Mouse (Mus musculus): ENCODE measurements around the gene Sox5.

The Sox5 gene

GRCm38 (mm10) chr6:143855421-143855820, 926.4 kb downstream of the Sox5 start:
- in situ Hi-C loops (cut with MboI) = no loop called here

- in situ Hi-C loops (cut with MboI) = no loop called here
Measured at GRCm38 (mm10) chr6:143854031-143854430, 927.7 kb downstream of the Sox5 start.

GRCm38 (mm10) chr6:143845761-143846160, 936.0 kb downstream of the Sox5 start:
- in situ Hi-C loops (cut with MboI) = no loop called here

- in situ Hi-C loops (cut with MboI) = no loop called here
Measured at GRCm38 (mm10) chr6:143844701-143844970, 937.1 kb downstream of the Sox5 start.

- in situ Hi-C loops (cut with MboI) = no loop called here
Measured at GRCm38 (mm10) chr6:143843933-143844700, 937.7 kb downstream of the Sox5 start.

GRCm38 (mm10) chr6:143841954-143842353, 939.8 kb downstream of the Sox5 start:
- in situ Hi-C loops (cut with MboI) = no loop called here

- in situ Hi-C loops (cut with MboI) = no loop called here
Measured at GRCm38 (mm10) chr6:143841109-143841638, 940.6 kb downstream of the Sox5 start.

GRCm38 (mm10) chr6:143838384-143839076, 943.2 kb downstream of the Sox5 start:
- in situ Hi-C loops (cut with MboI) = no loop called here

GRCm38 (mm10) chr6:143835331-143835730, 946.4 kb downstream of the Sox5 start:
- in situ Hi-C loops (cut with MboI) = no loop called here

- in situ Hi-C loops (cut with MboI) = no loop called here
Measured at GRCm38 (mm10) chr6:143833986-143834385, 947.8 kb downstream of the Sox5 start.

GRCm38 (mm10) chr6:143833182-143833558, 948.6 kb downstream of the Sox5 start:
- in situ Hi-C loops (cut with MboI) = no loop called here

- in situ Hi-C loops (cut with MboI) = no loop called here
Measured at GRCm38 (mm10) chr6:143832483-143833181, 949.1 kb downstream of the Sox5 start.

- in situ Hi-C loops (cut with MboI) = no loop called here
Measured at GRCm38 (mm10) chr6:143831246-143831645, 950.5 kb downstream of the Sox5 start.

GRCm38 (mm10) chr6:143830131-143830530, 951.6 kb downstream of the Sox5 start:
- in situ Hi-C loops (cut with MboI) = no loop called here

- in situ Hi-C loops (cut with MboI) = no loop called here
Measured at GRCm38 (mm10) chr6:143826786-143827185, 955.0 kb downstream of the Sox5 start.

GRCm38 (mm10) chr6:143825966-143826365, 955.8 kb downstream of the Sox5 start:
- in situ Hi-C loops (cut with MboI) = no loop called here

GRCm38 (mm10) chr6:143825086-143825485, 956.7 kb downstream of the Sox5 start:
- in situ Hi-C loops (cut with MboI) = no loop called here

- in situ Hi-C loops (cut with MboI) = no loop called here
Measured at GRCm38 (mm10) chr6:143788446-143788845, 993.3 kb downstream of the Sox5 start.

- in situ Hi-C loops (cut with MboI) = no loop called here
Measured at GRCm38 (mm10) chr6:143787360-143787759, 994.4 kb downstream of the Sox5 start.

GRCm38 (mm10) chr6:143785685-143786084, 996.1 kb downstream of the Sox5 start:
- in situ Hi-C loops (cut with MboI) = no loop called here

Data from mature B cell (primary cell).